Mouse (Mus musculus) embryonic stem cell, embryonic (primary cell): ENCODE data around the gene Trim41.

Experiments used
- CTCF ChIA-PET, 4 experiments: fragments of 300-600 bp in 2 of 4; fragments of 350-600 bp in 2 of 4; sonication (Branson Sonifier 250); formaldehyde crosslinking; loops; one replicate each; lab custom pipeline; 2022; ENCODE audit warnings: inconsistent platforms in 2 of 4; lab: Charles Lee
- POLR2A ChIA-PET, 4 experiments: fragments of 300-600 bp in 2 of 4; fragments of 350-600 bp in 2 of 4; sonication (Branson Sonifier 250); formaldehyde crosslinking; loops; one replicate each; lab custom pipeline; 2022; ENCODE audit warnings: antibody characterized with exemption in 4 of 4, inconsistent platforms in 1 of 4; lab: Charles Lee

Trim41 gene

DNA sequence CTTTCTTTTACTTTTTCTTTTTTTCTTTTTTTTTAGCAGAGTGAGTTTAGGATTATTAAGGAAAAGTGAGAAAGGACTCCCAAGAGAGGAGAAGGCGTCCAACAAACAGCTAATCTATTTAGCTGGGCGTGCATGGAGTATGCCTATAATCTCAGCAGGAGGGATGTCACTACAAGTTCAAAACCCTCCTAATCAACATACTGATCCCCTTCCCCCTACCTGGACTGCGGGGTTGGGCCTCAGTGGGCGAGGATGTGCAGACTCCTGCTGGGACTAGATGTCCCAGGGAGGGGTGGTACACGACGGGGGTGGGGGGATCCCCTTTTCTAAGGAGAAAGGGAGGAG, 9.6 kb upstream of the Trim41 start:
- POLR2A ChIA-PET: interaction anchor here in 3 of 4 experiments (1.4 to 19.8 kb wide), 5 partner anchors 10 to 26 kb away, joined by 5 to 516 read pairs (median 10); partner anchors contain the start of genes Rack1 (in 2 of the 3) and Trim41 (in 1 of the 3)
- CTCF ChIA-PET: interaction anchor here (0.6 to 1.7 kb wide), 5 partner anchors 12 to 51 kb away, joined by 3 to 4 read pairs (median 3); no protein-coding TSS in a partner anchor

DNA sequence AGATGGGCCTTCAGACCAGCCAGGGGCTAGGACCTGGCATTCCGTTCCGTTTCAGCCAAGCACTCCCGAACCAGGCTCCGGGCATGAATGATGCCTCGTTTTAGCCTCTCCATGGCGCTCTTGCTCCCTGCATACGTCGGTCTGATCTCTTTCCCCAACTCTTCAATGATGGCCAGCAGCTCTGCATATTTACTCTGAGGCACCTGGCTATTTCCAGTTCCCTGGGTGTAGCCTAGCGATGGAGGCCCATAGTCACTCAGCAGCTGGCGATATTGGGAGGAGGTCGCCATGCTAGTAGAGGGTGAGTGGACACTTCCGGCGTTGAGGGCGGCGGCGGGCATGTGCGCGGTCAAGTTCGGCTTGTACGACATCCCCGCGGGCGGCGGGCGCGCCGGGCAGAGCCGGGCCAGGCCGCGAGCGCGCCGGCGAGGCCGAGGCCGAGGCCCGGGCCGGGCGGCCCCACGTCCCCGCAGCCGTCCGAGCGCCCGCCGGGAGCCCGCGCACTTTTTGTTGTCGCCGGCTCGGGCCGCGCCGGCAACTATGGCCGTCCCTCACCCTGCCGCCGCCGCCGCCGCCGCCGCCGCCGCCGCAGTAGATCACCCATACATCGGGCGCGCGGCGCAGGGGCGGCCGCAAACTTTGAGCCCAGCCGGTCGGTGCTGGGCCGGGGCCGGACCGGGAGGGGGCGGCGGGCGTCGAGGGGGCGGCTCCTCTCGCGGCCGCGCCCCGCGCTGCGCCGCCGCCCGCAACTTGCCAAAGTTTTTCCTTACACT, 9.0 kb upstream of the Trim41 start, which contains the start of the genes Trim7 and Gm12184:
Trim7 (plus strand) TSS at position 162 of the 773 bp plus-strand sequence.
Gm12184 (minus strand) TSS at position 677 of the 773 bp plus-strand sequence.
- CTCF ChIA-PET: interaction anchor here in 2 of 4 experiments (0.7 to 1.7 kb wide), 2 partner anchors 13 to 36 kb away, joined by 3 read pairs; no protein-coding TSS in a partner anchor
- POLR2A ChIA-PET: interaction anchor here in 3 of 4 experiments (1.4 to 19.8 kb wide), 8 partner anchors 9 to 26 kb away, joined by 3 to 516 read pairs (median 10); partner anchors contain the start of genes Rack1 (in 2 of the 3) and Trim41 (in 1 of the 3)

DNA sequence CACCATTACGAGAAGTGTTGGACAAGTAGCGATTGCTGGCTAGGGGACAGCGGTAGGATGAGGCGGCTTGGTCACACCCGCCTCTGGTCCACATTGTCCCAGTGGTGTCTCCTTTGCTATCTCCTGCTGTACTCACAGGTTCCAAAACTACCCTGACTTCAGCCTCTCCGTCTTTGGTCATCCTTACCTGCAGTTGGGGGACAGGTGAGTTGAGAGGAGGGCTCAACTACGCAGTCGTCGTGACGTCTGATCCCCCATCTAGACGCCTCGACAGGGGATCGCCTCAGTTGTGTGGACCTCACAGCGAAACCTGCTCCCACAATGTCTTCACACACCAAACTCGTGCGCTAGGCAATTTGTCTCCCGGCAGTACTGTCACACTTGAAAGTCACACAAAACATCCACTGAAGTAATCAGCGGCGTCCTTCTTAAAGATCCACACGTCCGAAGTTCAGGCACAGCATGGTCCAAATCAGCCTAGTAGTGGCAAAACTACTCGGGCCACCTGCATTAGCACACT, 7.2 kb upstream of the Trim41 start:
- ChIA-PET POLR2A (interaction anchor here in 3 of 4 experiments (0.8 to 19.8 kb wide), 8 partner anchors 13 to 50 kb away, joined by 3 to 516 read pairs (median 5); partner anchors contain the start of gene Rack1 (in 1 of the 3)), CTCF (interaction anchor here in 2 of 4 experiments (0.6 to 0.9 kb wide), 2 partner anchors 10 to 36 kb away, joined by 3 to 4 read pairs; no protein-coding TSS in a partner anchor)

DNA sequence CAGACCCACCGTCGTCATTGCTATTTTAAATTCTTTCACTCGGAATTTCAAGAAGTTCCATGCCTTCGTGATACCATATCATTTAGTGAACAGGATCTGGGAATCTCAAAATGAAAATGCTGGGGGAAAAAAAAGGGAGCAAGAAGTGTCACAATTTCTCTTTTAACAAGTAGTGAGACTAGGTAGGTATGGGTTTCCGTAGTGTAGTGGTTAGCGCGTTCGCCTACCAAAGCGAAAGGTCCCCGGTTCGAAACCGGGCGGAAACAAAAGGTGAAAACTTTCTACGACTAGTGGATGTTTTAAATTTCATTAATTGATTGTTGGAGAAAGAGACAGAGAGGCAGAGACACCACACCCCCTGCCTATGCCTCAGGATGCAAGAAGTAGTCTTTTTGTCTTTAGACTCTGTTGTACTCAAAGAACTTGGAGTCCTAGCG, 6.4 kb upstream of the Trim41 start:
- POLR2A ChIA-PET: interaction anchor here in 1 of 4 experiments (0.6 to 19.8 kb wide), 6 partner anchors 11 to 36 kb away, joined by 3 to 516 read pairs (median 4); partner anchors contain the start of gene Rack1
- CTCF ChIA-PET: no interaction called here

DNA sequence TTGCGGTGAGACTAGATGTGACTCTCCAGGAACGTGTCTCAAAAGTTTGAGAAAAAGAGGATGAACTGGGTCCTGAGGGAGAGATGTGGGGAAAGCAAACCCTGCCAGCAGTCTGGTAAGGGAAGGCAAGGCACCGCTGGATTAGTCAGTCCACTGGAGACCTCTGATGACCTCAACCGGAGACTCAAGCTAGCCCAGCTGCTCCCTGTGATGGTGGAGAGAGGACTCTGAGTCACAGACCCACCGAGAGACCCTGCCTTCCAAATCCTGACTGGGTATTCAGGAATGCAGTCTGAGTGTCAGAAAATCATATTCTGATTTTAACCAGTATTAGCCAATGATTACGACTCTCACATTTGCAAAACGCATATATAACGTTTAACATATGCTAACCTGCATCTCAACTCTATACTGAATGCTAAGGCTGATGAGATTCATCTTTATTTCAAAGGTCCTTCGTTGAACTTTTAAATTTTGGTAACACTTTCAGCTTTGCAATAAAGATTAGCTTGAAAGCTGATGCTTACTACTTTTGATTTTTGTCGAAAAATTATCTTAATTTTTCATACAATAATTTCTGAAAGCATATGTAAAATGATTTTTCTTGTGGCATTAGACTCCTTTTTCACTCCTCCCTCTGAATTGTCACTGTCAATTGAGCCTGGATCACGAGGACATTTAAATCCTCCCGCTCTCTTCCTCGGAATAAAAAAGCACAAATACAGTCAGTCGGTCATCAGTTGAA, 5.8 kb upstream of the Trim41 start:
- POLR2A ChIA-PET: interaction anchor here in 2 of 4 experiments (0.6 to 20.4 kb wide), 10 partner anchors 9 to 36 kb away, joined by 3 to 587 read pairs (median 4); partner anchors contain the start of gene Rack1 (in 2 of the 2)
- CTCF ChIA-PET: no interaction called here

DNA sequence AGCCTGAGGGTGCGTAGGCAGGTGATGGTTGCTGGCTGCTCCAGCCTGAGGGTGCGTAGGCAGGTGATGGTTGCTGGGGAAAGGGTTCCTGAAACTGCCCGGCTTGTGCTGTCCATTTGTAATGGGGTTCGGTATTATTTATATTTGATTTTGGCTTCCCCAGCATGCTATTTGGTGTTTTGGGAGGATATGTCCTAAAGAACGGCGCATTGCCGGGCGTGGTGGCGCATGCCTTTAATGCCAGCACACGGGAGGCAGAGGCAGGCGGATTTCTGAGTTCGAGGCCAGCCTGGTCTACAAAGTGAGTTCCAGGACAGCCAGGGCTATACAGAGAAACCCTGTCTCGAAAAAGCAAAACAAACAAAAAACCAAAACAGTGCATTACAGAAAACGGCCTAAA, 4.1 kb upstream of the Trim41 start:
- ChIA-PET POLR2A (interaction anchor here in 2 of 4 experiments (0.9 to 27.8 kb wide), 6 partner anchors 10 to 27 kb away, joined by 3 to 1017 read pairs (median 283); partner anchors contain the start of gene Rack1 (in 2 of the 2)), CTCF (interaction anchor here in 2 of 4 experiments (0.6 to 0.9 kb wide), 2 partner anchors 17 to 33 kb away, joined by 3 to 4 read pairs; no protein-coding TSS in a partner anchor)

DNA sequence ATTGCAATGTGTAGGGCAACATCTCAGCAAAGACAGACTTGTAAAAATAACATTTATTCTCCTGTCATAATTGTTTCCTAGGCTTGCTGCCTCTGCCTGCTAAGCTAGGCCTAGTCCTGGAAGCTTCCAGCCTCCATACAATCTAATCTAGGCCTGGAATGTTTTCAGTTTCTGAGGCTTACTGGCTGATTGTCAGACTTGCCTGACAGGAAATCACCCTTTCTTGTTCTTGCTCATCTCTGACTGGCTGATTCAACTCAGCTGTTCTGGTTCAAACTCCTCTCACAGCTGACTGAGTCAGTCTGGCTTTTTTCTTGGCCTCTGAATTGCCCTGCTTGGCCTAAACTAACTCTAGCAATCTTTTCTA, 3.1 kb upstream of the Trim41 start:
- POLR2A ChIA-PET: interaction anchor here (0.6 to 27.8 kb wide), 13 partner anchors 9 to 347 kb away, joined by 3 to 1017 read pairs (median 3); partner anchors contain the start of gene Rack1 (in 3 of the 4)
- CTCF ChIA-PET: interaction anchor here in 1 of 4 experiments (0.9 kb wide), 1 partner anchor 18 kb away, joined by 3 read pairs; no protein-coding TSS in a partner anchor

DNA sequence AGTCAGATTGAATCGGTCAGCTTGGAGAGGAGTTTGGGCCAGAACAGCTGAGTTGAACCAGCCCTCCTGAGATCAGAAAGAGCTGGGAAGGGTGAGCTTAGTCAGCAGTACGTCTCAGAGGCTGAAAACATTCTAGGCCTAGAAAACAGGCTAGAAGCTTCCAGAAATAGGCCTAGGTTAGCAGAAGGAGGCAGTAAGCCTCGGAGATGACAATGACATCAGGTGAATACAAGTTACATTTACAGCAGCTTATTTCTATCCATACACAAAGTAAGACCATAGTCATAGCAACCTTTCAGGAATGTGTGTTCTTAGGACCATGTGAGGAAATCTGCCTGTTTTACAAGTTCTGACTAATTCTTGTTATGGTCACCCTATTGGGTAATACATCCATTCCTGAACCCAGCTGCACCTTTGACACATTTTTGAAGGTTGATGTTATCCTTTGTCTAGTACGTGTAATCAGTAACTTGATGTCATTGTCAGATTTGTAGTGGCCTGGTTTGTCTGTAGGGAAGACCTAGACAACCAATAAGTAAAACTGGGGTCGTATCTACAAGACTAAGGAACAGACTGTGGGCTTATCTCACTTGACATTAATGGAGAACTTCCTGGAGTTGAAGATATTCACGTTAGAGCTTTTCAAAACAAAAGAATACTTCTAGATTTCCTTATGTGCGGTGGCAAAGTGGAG, 2.6 kb upstream of the Trim41 start:
- ChIA-PET CTCF (interaction anchor here in 2 of 4 experiments (1.1 to 1.2 kb wide), 3 partner anchors 15 to 32 kb away, joined by 3 to 4 read pairs (median 3); no protein-coding TSS in a partner anchor), POLR2A (interaction anchor here (0.7 to 27.8 kb wide), 13 partner anchors 9 to 34 kb away, joined by 3 to 1017 read pairs (median 4); partner anchors contain the start of gene Rack1 (in 3 of the 4))

DNA sequence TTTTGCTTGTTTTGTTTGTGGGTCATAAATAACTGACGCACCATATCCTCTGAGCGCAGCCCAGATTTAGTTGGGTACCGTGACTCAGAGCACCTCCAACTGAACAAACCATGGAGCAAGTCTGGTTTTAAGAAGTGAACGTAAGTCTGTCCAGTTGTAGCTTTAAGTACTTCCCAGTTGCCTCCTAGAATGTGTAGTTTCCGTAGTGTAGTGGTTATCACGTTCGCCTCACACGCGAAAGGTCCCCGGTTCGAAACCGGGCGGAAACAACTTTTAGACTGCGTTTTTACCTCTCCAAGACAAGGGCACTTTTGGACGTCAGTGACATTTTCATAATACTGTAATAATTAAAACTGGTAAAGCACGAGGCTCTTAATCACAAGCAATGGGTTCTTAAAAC, 1.2 kb upstream of the Trim41 start:
- ChIA-PET POLR2A (interaction anchor here in 3 of 4 experiments (0.7 to 27.8 kb wide), 13 partner anchors 11 to 1440 kb away, joined by 3 to 1017 read pairs (median 15); partner anchors contain the start of genes Rack1 (in 3 of the 3) and Mrnip (in 1 of the 3)), CTCF (interaction anchor here in 1 of 4 experiments (1.1 kb wide), 1 partner anchor 28 kb away, joined by 3 read pairs; no protein-coding TSS in a partner anchor)

DNA sequence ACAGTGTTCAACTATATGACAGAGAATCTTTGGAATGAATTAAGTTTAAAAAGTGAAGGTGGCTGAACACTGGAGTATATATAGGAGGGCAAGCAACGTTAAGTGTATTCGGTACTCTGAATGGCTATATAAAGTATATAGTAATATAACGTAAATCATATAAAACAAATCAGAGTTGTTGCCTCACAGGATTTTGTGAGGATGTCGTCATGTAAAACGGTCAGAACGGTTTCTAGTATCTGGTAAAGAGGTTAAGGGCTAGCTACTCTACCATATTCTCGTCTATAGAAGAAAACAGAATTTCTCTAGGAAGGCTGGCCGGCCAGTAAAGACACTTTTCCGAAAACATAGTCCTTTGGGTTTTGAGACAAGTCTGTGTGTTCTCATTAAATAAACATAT, 641 bp upstream of the Trim41 start:
- ChIA-PET CTCF (interaction anchor here in 1 of 4 experiments (1.0 kb wide), 1 partner anchor 28 kb away, joined by 5 read pairs; no protein-coding TSS in a partner anchor), POLR2A (interaction anchor here (0.5 to 27.8 kb wide), 28 partner anchors 8 to 1560 kb away, joined by 3 to 1017 read pairs (median 7); partner anchors contain the start of genes Rack1 (in 3 of the 4), Zfp62 (in 2 of the 4), Gm12184 (in 1 of the 4) and Mgat1 (in 1 of the 4))

DNA sequence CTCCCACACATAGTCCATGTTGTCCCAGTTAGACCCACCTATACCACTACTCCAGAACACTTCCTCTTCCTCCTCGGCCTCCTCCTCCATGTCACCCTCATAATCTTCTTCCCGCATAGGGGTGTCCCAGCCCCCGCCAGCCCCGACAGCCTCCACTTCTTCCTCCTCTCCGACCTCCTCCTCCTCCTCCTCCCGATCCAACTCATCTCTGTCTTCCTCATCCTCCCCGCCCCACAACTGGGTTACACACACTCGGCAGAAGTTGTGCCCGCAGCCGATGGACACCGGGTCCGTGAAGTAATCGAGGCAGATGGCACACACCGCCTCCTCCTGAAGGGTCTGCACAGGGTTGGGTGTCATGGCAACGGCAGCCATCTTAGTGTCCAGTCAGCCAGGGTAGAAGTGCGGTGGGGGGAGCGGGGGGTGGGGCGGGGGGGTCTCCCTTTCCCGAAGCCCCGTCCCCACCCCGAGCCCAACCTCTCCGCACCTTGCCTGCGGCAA, 822 bp downstream of the Trim41 start:
- ChIA-PET POLR2A (interaction anchor here (0.9 to 27.8 kb wide), 20 partner anchors 9 to 386 kb away, joined by 3 to 1017 read pairs (median 12); partner anchors contain the start of genes Rack1 (in 4 of the 4), Gm12184 (in 2 of the 4), Trim7 (in 2 of the 4) and Zfp62 (in 1 of the 4)), CTCF (no interaction called here)

DNA sequence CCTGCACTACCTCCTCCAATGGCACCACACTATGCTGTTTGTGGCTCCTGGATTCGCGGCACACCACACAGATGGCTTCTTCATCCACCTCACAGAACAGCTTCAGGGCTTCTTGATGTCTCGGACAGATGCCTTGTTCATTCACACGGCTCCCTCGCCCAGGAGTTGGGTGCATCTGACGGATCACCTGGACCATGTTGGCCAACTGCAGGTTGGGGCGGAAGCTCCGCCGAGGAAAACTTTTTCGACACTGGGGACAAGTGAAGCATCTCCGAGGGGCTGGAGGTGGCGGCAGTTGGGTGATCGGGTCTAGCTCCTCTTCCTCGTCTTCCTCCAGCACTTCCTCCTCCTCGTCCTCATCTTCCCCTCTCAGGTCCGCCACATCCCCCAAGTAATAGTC, 1.3 kb downstream of the Trim41 start:
- ChIA-PET CTCF (no interaction called here), POLR2A (interaction anchor here (0.6 to 27.8 kb wide), 9 partner anchors 9 to 23 kb away, joined by 3 to 1017 read pairs (median 63); partner anchors contain the start of genes Rack1 (in 4 of the 4), Gm12184 (in 1 of the 4) and Trim7 (in 1 of the 4))

DNA sequence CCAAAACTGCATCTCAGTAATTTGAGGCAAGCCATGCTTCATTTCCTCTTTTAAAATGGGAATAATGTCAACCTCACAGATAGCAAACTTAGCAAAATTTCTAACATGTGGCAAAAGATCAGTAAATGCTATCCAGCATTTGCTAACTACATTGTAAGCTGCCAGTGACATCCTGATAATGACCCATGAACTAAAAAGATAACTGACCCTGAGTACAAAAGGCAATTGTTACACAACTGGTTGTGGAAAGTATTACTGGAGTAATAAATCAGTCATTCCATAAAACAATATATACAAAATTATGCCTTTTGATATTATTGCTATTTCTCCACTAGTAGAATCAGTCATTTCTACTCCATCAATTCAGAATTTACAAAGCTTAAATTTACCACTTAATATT, 3.4 kb downstream of the Trim41 start:
- ChIA-PET POLR2A (interaction anchor here (0.7 to 27.8 kb wide), 10 partner anchors 9 to 37 kb away, joined by 3 to 1017 read pairs (median 54); partner anchors contain the start of genes Rack1 (in 4 of the 4), Gm12184 (in 1 of the 4) and Trim7 (in 1 of the 4)), CTCF (interaction anchor here in 3 of 4 experiments (0.6 to 0.9 kb wide), 3 partner anchors 25 to 26 kb away, joined by 3 to 8 read pairs (median 5); no protein-coding TSS in a partner anchor)

DNA sequence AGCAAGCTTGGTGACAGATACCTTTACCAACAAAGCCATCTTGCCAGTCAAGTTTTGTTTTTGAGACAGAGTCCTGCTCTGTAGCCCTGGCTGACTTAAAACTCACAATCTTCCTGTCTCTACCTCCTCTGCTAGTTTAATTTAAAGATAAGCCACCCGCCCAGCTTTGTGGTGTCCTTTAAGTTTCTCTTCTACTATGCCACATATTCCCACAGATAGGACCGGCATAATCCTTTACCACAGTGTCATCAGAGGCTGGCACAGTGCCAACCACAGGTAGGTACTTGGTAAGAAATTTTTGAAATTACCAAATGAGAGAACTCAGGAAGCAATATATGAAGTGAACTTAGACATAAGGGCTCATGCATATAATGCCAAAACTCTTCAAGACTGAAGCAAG, 7.0 kb downstream of the Trim41 start:
- POLR2A ChIA-PET: interaction anchor here (0.6 to 34.4 kb wide), 11 partner anchors 3 to 290 kb away, joined by 3 to 1017 read pairs (median 450); partner anchors contain the start of genes Rack1 (in 4 of the 4), Trim41 (in 2 of the 4), Gm12184 (in 1 of the 4) and Trim7 (in 1 of the 4)
- CTCF ChIA-PET: interaction anchor here in 2 of 4 experiments (0.6 to 4.2 kb wide), 4 partner anchors 21 to 41 kb away, joined by 3 to 21 read pairs (median 3); no protein-coding TSS in a partner anchor

DNA sequence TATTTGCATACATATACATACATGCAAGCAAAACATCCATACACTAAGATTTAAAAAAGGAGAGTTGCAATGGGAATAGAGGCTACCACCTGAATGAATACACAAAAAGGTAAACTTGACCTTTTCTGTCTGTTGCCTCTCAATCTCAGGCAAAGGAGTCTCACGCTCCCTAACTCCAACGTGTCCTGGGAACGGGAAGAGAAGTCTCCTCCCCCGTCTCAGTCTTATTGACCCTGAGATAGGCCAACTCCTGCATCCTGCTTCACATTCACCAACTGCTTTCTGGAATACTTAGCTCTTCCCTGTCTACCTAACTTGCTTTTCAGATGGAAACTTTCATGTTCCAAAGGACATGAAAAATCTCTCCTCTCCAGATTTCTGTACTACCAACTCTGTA, 7.7 kb downstream of the Trim41 start:
- ChIA-PET POLR2A (interaction anchor here (0.7 to 34.4 kb wide), 15 partner anchors 2 to 48 kb away, joined by 3 to 1017 read pairs (median 63); partner anchors contain the start of genes Rack1 (in 4 of the 4), Trim41 (in 3 of the 4), Gm12184 (in 1 of the 4) and Trim7 (in 1 of the 4)), CTCF (interaction anchor here in 2 of 4 experiments (0.7 to 4.2 kb wide), 3 partner anchors 21 to 42 kb away, joined by 3 to 21 read pairs (median 3); no protein-coding TSS in a partner anchor)
